ENCODE assay signal across 8 mouse cellular contexts in the genomic region with DNA sequence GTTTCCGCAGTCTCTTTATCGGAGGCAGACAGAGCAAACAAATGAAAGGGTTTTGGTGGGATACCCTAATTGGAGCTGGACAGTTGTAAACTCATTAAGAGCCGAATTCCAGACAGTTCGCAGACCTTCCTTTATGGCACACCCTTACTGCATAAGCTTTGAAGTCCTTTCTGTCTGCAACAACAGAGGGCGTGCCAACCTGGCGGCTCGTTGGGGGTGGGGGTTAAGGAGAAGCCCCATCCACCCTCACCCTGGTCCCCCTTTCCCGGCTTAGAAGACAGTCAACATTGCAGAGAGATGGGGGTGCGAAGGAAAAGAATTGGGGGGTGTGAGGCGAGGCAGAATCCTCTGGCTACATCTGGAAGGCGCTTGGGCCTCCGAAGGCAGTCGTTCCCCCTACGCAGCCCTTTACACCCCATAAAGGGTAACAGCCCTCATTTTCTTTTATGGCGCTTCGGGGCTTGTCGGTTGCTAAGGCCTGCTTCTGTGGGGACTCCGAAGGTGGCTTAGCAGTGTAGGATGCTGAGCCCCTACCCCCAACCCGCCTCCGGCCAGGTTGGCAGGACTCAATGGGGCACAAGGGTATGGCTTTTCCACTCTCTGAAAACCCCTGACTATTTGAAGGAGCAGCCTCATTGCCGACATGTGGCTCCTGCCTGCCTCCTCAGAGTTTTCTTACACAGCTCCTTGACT. TPM values are rescaled to one million over a fixed set of nuclear protein-coding genes. Genes with fewer than 3 reads are reported as not detected.
DNase-seq lines count a peak whose midpoint lies in the region; ATAC-seq and TF ChIP-seq lines count a peak whose summit lies in the region.

No protein-coding gene starts in this region.

- H3K4me1 ChIP-seq in heart, embryonic 12.5 days (replicated peaks), result peaks cover 22% of the 10 kb centered on the region
- H3K4me1 ChIP-seq in MEL (ENCODE audit: control insufficient read depth in 1 of 2, insufficient read depth in 2 of 2, low read length in 2 of 2), result no peaks in the 10 kb centered on the region
- H3K4me1 ChIP-seq in hindbrain, embryonic 10.5 days (replicated peaks), result peaks cover 22% of the 10 kb centered on the region
- H3K4me1 ChIP-seq in liver, embryonic 16.5 days (ENCODE audit: control insufficient read depth, low read depth, low read length), result peaks cover 3% of the 10 kb centered on the region

- H3K36me3 ChIP-seq in heart, embryonic 12.5 days, result no peaks in the 10 kb centered on the region
- H3K36me3 ChIP-seq in MEL (ENCODE audit: control insufficient read depth in 1 of 2, insufficient read depth in 2 of 2, low read length in 2 of 2), result no peaks in the 10 kb centered on the region
- H3K36me3 ChIP-seq in hindbrain, embryonic 10.5 days, result no peaks in the 10 kb centered on the region
- no peaks in the 10 kb centered on the region for H3K36me3 ChIP-seq in liver, embryonic 16.5 days (ENCODE audit: control insufficient read depth, insufficient read depth)

- no peak overlapping the region for H3K9ac ChIP-seq in heart, embryonic 12.5 days
- peak overlapping the region; percentile 47 for H3K9ac ChIP-seq in MEL (ENCODE audit: control insufficient read depth, low read depth, low read length, poor library complexity, severe bottlenecking)
- H3K9ac ChIP-seq in liver, embryonic 16.5 days (ENCODE audit: low read depth, low read length), result no peak overlapping the region

- no peak for ATAC-seq in heart, embryonic 12.5 days (ENCODE audit: insufficient number of reproducible peaks, low FRiP score)
- ATAC-seq in liver, embryonic 16.5 days (ENCODE audit: low read depth), result no peak
- no peak for ATAC-seq in CD4-positive, CD25-positive, alpha-beta regulatory T cell, adult 4 months

- H3K27ac ChIP-seq in heart, embryonic 12.5 days (ENCODE audit: poor library complexity, severe bottlenecking), result no peak overlapping the region
- no peak overlapping the region for H3K27ac ChIP-seq in MEL (ENCODE audit: control insufficient read depth, low read depth, low read length)
- H3K27ac ChIP-seq in hindbrain, embryonic 10.5 days, result no peak overlapping the region
- no peak overlapping the region for H3K27ac ChIP-seq in liver, embryonic 16.5 days (ENCODE audit: low read length)

- no peak for DNase-seq in heart, adult 9 months (ENCODE audit: low spot score in 2 of 2)
- no peak for DNase-seq in MEL (ENCODE audit: low read depth, low spot score)
- no peak for DNase-seq in hindbrain, embryonic 10.5 days (ENCODE audit: low spot score)
- no peak for DNase-seq in cerebellum, adult 9-11 months
- no peak for DNase-seq in cerebellum, adult 11 months

- TF ChIP-seq POLR2A in MEL (IDR thresholded peaks at IDR 0.05; ENCODE audit: control insufficient read depth in 1 of 2, insufficient read depth in 1 of 2, low read depth in 1 of 2, low read length in 2 of 2, poor library complexity in 1 of 2), result no peak

- H3K4me2 ChIP-seq in heart, embryonic 12.5 days, result peak overlapping the region; percentile 85
- H3K4me2 ChIP-seq in liver, embryonic 16.5 days (ENCODE audit: low read depth, low read length), result peak overlapping the region; percentile 66

- TF ChIP-seq RAD21 in MEL (IDR thresholded peaks at IDR 0.05; ENCODE audit: low read depth, low read length), result no peak

- no peak for TF ChIP-seq CTCF in MEL (IDR thresholded peaks at IDR 0.05 in 2 of 3, conservative IDR thresholded peaks at IDR 0.05 in 1 of 3; ENCODE audit: control insufficient read depth in 1 of 3, insufficient read depth in 1 of 3, low read depth in 2 of 3, low read length in 3 of 3, poor library complexity in 1 of 3, severe bottlenecking in 1 of 3)

- H3K4me3 ChIP-seq in heart, embryonic 12.5 days, result peak overlapping the region; percentile 54
- peak overlapping the region; percentile 24 to 74; a peak in 3 of 4 replicates for H3K4me3 ChIP-seq in MEL (ENCODE audit: control insufficient read depth in 1 of 2, insufficient read depth in 1 of 2, low read depth in 2 of 2, low read length in 2 of 2)
- H3K4me3 ChIP-seq in hindbrain, embryonic 10.5 days, result peak overlapping the region; percentile 53
- peak overlapping the region; percentile 56 for H3K4me3 ChIP-seq in liver, embryonic 16.5 days (ENCODE audit: low read depth, low read length)

- no peaks in the 10 kb centered on the region for H3K9me3 ChIP-seq in heart, embryonic 12.5 days (replicated peaks)
- no peaks in the 10 kb centered on the region for H3K9me3 ChIP-seq in MEL (replicated peaks; ENCODE audit: insufficient read depth, low read length)
- no peaks in the 10 kb centered on the region for H3K9me3 ChIP-seq in hindbrain, embryonic 10.5 days
- no peaks in the 10 kb centered on the region for H3K9me3 ChIP-seq in liver, embryonic 16.5 days (replicated peaks; ENCODE audit: control insufficient read depth, low read length)

- H3K27me3 ChIP-seq in heart, embryonic 12.5 days (replicated peaks), result peaks cover 98% of the 10 kb centered on the region
- H3K27me3 ChIP-seq in MEL (ENCODE audit: control insufficient read depth in 1 of 2, insufficient read depth in 2 of 2, low read length in 2 of 2), result no peaks in the 10 kb centered on the region
- peaks cover 100% of the 10 kb centered on the region for H3K27me3 ChIP-seq in hindbrain, embryonic 10.5 days (ENCODE audit: insufficient read depth, poor library complexity, severe bottlenecking)
- H3K27me3 ChIP-seq in liver, embryonic 16.5 days (ENCODE audit: control insufficient read depth, insufficient read depth, low read depth, low read length), result peaks cover 100% of the 10 kb centered on the region

- TF ChIP-seq EP300 in MEL (IDR thresholded peaks at IDR 0.05; ENCODE audit: low read depth in 1 of 2, low read length in 2 of 2), result no peak

- H3K79me2 ChIP-seq in MEL (ENCODE audit: control insufficient read depth, insufficient read depth, low read length, poor library complexity), result no peaks in the 10 kb centered on the region

- WGBS in heart, embryonic 12.5 days, result 6% methylated on average over 21 of the region's 21 CpGs
- 7% methylated on average over 21 of the region's 21 CpGs for WGBS in hindbrain, embryonic 10.5 days
- 14% methylated on average over 21 of the region's 21 CpGs for WGBS in liver, embryonic 16.5 days (ENCODE audit: insufficient replicate concordance)

TF ChIP-seq in MEL, 35 proteins besides CTCF, POLR2A, EP300 and RAD21:
- TF ChIP-seq KAT2A (conservative IDR thresholded peaks at IDR 0.05; ENCODE audit: low read depth, low read length) (no peak), NRF1 (IDR thresholded peaks at IDR 0.05; ENCODE audit: insufficient read depth, low read depth, low read length, poor library complexity, severe bottlenecking) (no peak), ZC3H11A (IDR thresholded peaks at IDR 0.05; ENCODE audit: low read depth, low read length) (no peak)
TF ChIP-seq in MEL: peak in this region for 0.

RNA-seq across cellular contexts. Expression of gene Hoxa7, which starts 0.5 kb away (rescaled TPM):
- 0.44 TPM in 1 of 2 replicates, not detected in the other for polyA plus RNA-seq in heart, embryonic 12.5 days (2016; fragmentation: Nextera tagmentation; extraction: Ambion mirVana)
- total RNA-seq in MEL (2012; rRNA removed), result not detected in 2 replicates
- polyA plus RNA-seq in MEL (2012; ENCODE audit: insufficient read depth in 1 of 2, insufficient read length in 2 of 2, low read depth in 1 of 2, low replicate concordance in 2 of 2, missing spikeins in 1 of 2), result under 1 TPM in 1 of 2 experiments, not detected in 1; 0.17 TPM
- polyA plus RNA-seq in hindbrain, embryonic 10.5 days (2016; fragmentation: Nextera tagmentation; extraction: Ambion mirVana), result not detected in 2 replicates
- 0.26 and 0.34 TPM in 2 replicates for polyA plus RNA-seq in liver, embryonic 16.5 days (2015; fragmentation: Nextera tagmentation; extraction: Ambion mirVana)
- not detected for polyA plus RNA-seq in CD4-positive, CD25-positive, alpha-beta regulatory T cell, adult 4 months (2017; shearing (Covaris generic))

RNA-seq across cellular contexts. Expression of gene Hoxa9, which starts 8.8 kb away (rescaled TPM):
- polyA plus RNA-seq in heart, embryonic 12.5 days (2016; fragmentation: Nextera tagmentation; extraction: Ambion mirVana), result 0.48 and 0.54 TPM in 2 replicates
- total RNA-seq in MEL (2012; rRNA removed), result not detected in 2 replicates
- not detected for polyA plus RNA-seq in MEL (2012; ENCODE audit: insufficient read depth in 1 of 2, insufficient read length in 2 of 2, low read depth in 1 of 2, low replicate concordance in 2 of 2, missing spikeins in 1 of 2)
- polyA plus RNA-seq in hindbrain, embryonic 10.5 days (2016; fragmentation: Nextera tagmentation; extraction: Ambion mirVana), result not detected in 2 replicates
- polyA plus RNA-seq in liver, embryonic 16.5 days (2015; fragmentation: Nextera tagmentation; extraction: Ambion mirVana), result 0.13 and 0.36 TPM in 2 replicates
- under 1 TPM in 1 of 2 experiments, not detected in 1; 0.17 TPM for polyA plus RNA-seq in CD4-positive, CD25-positive, alpha-beta regulatory T cell, adult 4 months (2017; shearing (Covaris generic))

RNA-seq across cellular contexts. Expression of gene Gm28308, which starts 9.0 kb away (rescaled TPM):
- polyA plus RNA-seq in heart, embryonic 12.5 days (2016; fragmentation: Nextera tagmentation; extraction: Ambion mirVana), result not detected in 2 replicates
- not detected in 2 replicates for total RNA-seq in MEL (2012; rRNA removed)
- not detected for polyA plus RNA-seq in MEL (2012; ENCODE audit: insufficient read depth in 1 of 2, insufficient read length in 2 of 2, low read depth in 1 of 2, low replicate concordance in 2 of 2, missing spikeins in 1 of 2)
- not detected in 2 replicates for polyA plus RNA-seq in hindbrain, embryonic 10.5 days (2016; fragmentation: Nextera tagmentation; extraction: Ambion mirVana)
- not detected in 2 replicates for polyA plus RNA-seq in liver, embryonic 16.5 days (2015; fragmentation: Nextera tagmentation; extraction: Ambion mirVana)
- not detected for polyA plus RNA-seq in CD4-positive, CD25-positive, alpha-beta regulatory T cell, adult 4 months (2017; shearing (Covaris generic))

RNA-seq across cellular contexts. Expression of gene Hoxa3, which starts 9.0 kb away (rescaled TPM):
- 0.72 and 0.80 TPM in 2 replicates for polyA plus RNA-seq in heart, embryonic 12.5 days (2016; fragmentation: Nextera tagmentation; extraction: Ambion mirVana)
- not detected in 2 replicates for total RNA-seq in MEL (2012; rRNA removed)
- polyA plus RNA-seq in MEL (2012; ENCODE audit: insufficient read depth in 1 of 2, insufficient read length in 2 of 2, low read depth in 1 of 2, low replicate concordance in 2 of 2, missing spikeins in 1 of 2), result not detected
- polyA plus RNA-seq in hindbrain, embryonic 10.5 days (2016; fragmentation: Nextera tagmentation; extraction: Ambion mirVana), result 3.6 and 9.7 TPM in 2 replicates
- 0.14 and 0.27 TPM in 2 replicates for polyA plus RNA-seq in liver, embryonic 16.5 days (2015; fragmentation: Nextera tagmentation; extraction: Ambion mirVana)
- polyA plus RNA-seq in CD4-positive, CD25-positive, alpha-beta regulatory T cell, adult 4 months (2017; shearing (Covaris generic)), result under 1 TPM in 1 of 2 experiments, not detected in 1; 0.15 TPM

RNA-seq across cellular contexts. Expression of gene Hoxa6, which starts 13.6 kb away (rescaled TPM):
- not detected in 2 replicates for polyA plus RNA-seq in heart, embryonic 12.5 days (2016; fragmentation: Nextera tagmentation; extraction: Ambion mirVana)
- total RNA-seq in MEL (2012; rRNA removed), result not detected in 2 replicates
- not detected for polyA plus RNA-seq in MEL (2012; ENCODE audit: insufficient read depth in 1 of 2, insufficient read length in 2 of 2, low read depth in 1 of 2, low replicate concordance in 2 of 2, missing spikeins in 1 of 2)
- not detected in 2 replicates for polyA plus RNA-seq in hindbrain, embryonic 10.5 days (2016; fragmentation: Nextera tagmentation; extraction: Ambion mirVana)
- not detected in 2 replicates for polyA plus RNA-seq in liver, embryonic 16.5 days (2015; fragmentation: Nextera tagmentation; extraction: Ambion mirVana)
- polyA plus RNA-seq in CD4-positive, CD25-positive, alpha-beta regulatory T cell, adult 4 months (2017; shearing (Covaris generic)), result not detected
